7 mouse cellular contexts compared by ENCODE assay signal in genomic region chr7:100187601-100188000, GRCm38 (mm10). TPM values are rescaled to one million over a fixed set of nuclear protein-coding genes. Genes with fewer than 3 reads are reported as not detected.
A peak's percentile ranks its signal among the peaks of the same experiment; 100 is the strongest.
DNase-seq lines count a peak whose midpoint lies in the region; ATAC-seq lines count a peak whose summit lies in the region.

No protein-coding gene starts in this region.

- H3K27me3 ChIP-seq in limb, embryonic 10.5 days (ENCODE audit: low read depth, poor library complexity, severe bottlenecking) = peaks cover 8% of the 10 kb centered on the region; the same call in 1 of the 2 replicates
- no peaks in the 10 kb centered on the region for H3K27me3 ChIP-seq in neural tube, embryonic 14.5 days (ENCODE audit: control insufficient read depth, insufficient read depth, low read length)

- no peaks in the 10 kb centered on the region for H3K9me3 ChIP-seq in limb, embryonic 10.5 days (replicated peaks)
- H3K9me3 ChIP-seq in neural tube, embryonic 14.5 days (ENCODE audit: control insufficient read depth, low read length) = no peaks in the 10 kb centered on the region

- peak; percentile 46; the same call in 1 of the 2 replicates for ATAC-seq in neural tube, embryonic 14.5 days (ENCODE audit: low read depth)

- no peaks in the 10 kb centered on the region for H3K36me3 ChIP-seq in limb, embryonic 10.5 days
- no peaks in the 10 kb centered on the region for H3K36me3 ChIP-seq in neural tube, embryonic 14.5 days (ENCODE audit: control insufficient read depth, insufficient read depth, low read length)

- H3K9ac ChIP-seq in neural tube, embryonic 14.5 days (replicated peaks; ENCODE audit: low read depth, low read length) = no peak overlapping the region

- no peaks in the 10 kb centered on the region for H3K4me1 ChIP-seq in limb, embryonic 10.5 days
- H3K4me1 ChIP-seq in neural tube, embryonic 14.5 days (ENCODE audit: control insufficient read depth, insufficient read depth, low read length) = no peaks in the 10 kb centered on the region

- 28% methylated on average over 7 of the region's 7 CpGs for WGBS in limb, embryonic 10.5 days
- WGBS in neural tube, embryonic 14.5 days = 26% methylated on average over 7 of the region's 7 CpGs

- H3K4me3 ChIP-seq in limb, embryonic 10.5 days = no peak overlapping the region
- H3K4me3 ChIP-seq in neural tube, embryonic 14.5 days (ENCODE audit: low read depth, low read length) = no peak overlapping the region

- DNase-seq in left cerebral cortex, adult 18-20 months (ENCODE audit: low spot score in 2 of 2) = peak; percentile 37 to 58
- DNase-seq in left cerebral cortex, adult 11 months (ENCODE audit: low spot score) = no peak
- peak; percentile 72 for DNase-seq in MN1 (ENCODE audit: low spot score)
- DNase-seq in c-Kit-positive CD71-positive TER-119-positive erythroid progenitor cells, embryonic 14.5 days (ENCODE audit: low spot score) = peak; percentile 34
- DNase-seq in heart, postnatal 36 days = peak; percentile 19 to 59
- DNase-seq in limb, embryonic 10.5 days (ENCODE audit: low spot score) = peak; percentile 48

- H3K4me2 ChIP-seq in neural tube, embryonic 14.5 days (ENCODE audit: low read depth, low read length) = no peak overlapping the region

- no peak overlapping the region for H3K27ac ChIP-seq in limb, embryonic 10.5 days
- H3K27ac ChIP-seq in neural tube, embryonic 14.5 days (ENCODE audit: low read depth, low read length) = no peak overlapping the region

- intact Hi-C loops in heart, postnatal 36 days (cut with DNase I) = loop anchor here (1.0 to 5.0 kb wide), 4 partner anchors 28 to 199 kb away; partner anchors contain the start of genes Chrdl2 and Lipt2

RNA-seq across cellular contexts. Expression of gene Kcne3, which starts 11.3 kb away (rescaled TPM):
- total RNA-seq in left cerebral cortex, adult 18-20 months (2021) = under 1 TPM in 1 of 2 experiments, not detected in 1; 0.37 TPM
- total RNA-seq in heart, postnatal 36 days (2021) = under 1 TPM; 0.81 to 1.00 TPM
- polyA plus RNA-seq in limb, embryonic 10.5 days (2016; fragmentation: Nextera tagmentation; extraction: Ambion mirVana) = 18.0 and 19.4 TPM in 2 replicates
- polyA plus RNA-seq in neural tube, embryonic 14.5 days (2014; fragmentation: Nextera tagmentation; extraction: Ambion mirVana) = 0.62 TPM in 1 of 2 replicates, not detected in the other

RNA-seq across cellular contexts. Expression of gene Lipt2, which starts 28.5 kb away (rescaled TPM):
- total RNA-seq in left cerebral cortex, adult 18-20 months (2021) = 1 to 10 TPM; 4.7 to 5.4 TPM
- total RNA-seq in heart, postnatal 36 days (2021) = 1 to 10 TPM; 5.5 to 5.7 TPM
- 28.5 and 29.2 TPM in 2 replicates for polyA plus RNA-seq in limb, embryonic 10.5 days (2016; fragmentation: Nextera tagmentation; extraction: Ambion mirVana)
- polyA plus RNA-seq in neural tube, embryonic 14.5 days (2014; fragmentation: Nextera tagmentation; extraction: Ambion mirVana) = 17.6 and 19.1 TPM in 2 replicates

RNA-seq across cellular contexts. Expression of gene Pgm2l1, which starts 39.6 kb away (rescaled TPM):
- 100 to 1,000 TPM; 250 to 271 TPM for total RNA-seq in left cerebral cortex, adult 18-20 months (2021)
- 1 to 10 TPM; 6.4 to 8.6 TPM for total RNA-seq in heart, postnatal 36 days (2021)
- 1.9 and 3.3 TPM in 2 replicates for polyA plus RNA-seq in limb, embryonic 10.5 days (2016; fragmentation: Nextera tagmentation; extraction: Ambion mirVana)
- polyA plus RNA-seq in neural tube, embryonic 14.5 days (2014; fragmentation: Nextera tagmentation; extraction: Ambion mirVana) = 31.0 and 38.5 TPM in 2 replicates

Comparison
In these comparisons a context has a peak if more than half of its experiments do, and no peak if none do; other contexts are left out.
1. RNA of gene Pgm2l1, which starts 39.6 kb away (total RNA-seq): 250 to 271 TPM in left cerebral cortex, adult 18-20 months; 6.4 to 8.6 TPM in heart, postnatal 36 days; every median in the first group is over 10 times any median in the second.